Mouse (Mus musculus): ENCODE results near the gene AI413582. TPM values are rescaled to one million over a fixed set of nuclear protein-coding genes. Genes with fewer than 3 reads are reported as not detected.

AI413582 gene
- polyA plus RNA-seq, 1 experiment = 46.0 TPM

- H3K27me3 ChIP-seq (ENCODE audit: control insufficient read depth, insufficient read depth, insufficient read length) = no peaks in the 10 kb centered on the region
- no peak overlapping the region for H3K4me3 ChIP-seq
- no peak overlapping the region for H3ac ChIP-seq (ENCODE audit: control insufficient read depth, insufficient read length)
- no peak for TF ChIP-seq REST (IDR thresholded peaks at IDR 0.05; ENCODE audit: insufficient read depth, insufficient read length)
- no peak for TF ChIP-seq MYOG (IDR thresholded peaks at IDR 0.05; ENCODE audit: control insufficient read depth in 1 of 3, insufficient read depth in 1 of 3, insufficient read length in 2 of 3, low read depth in 2 of 3)
- no peak for TF ChIP-seq POLR2A (IDR thresholded peaks at IDR 0.05; ENCODE audit: insufficient read length, low read depth)
- no peak for TF ChIP-seq POLR2AphosphoS2 (IDR thresholded peaks at IDR 0.05; ENCODE audit: insufficient read length, low read depth)
- no peak for TF ChIP-seq TCF3 (IDR thresholded peaks at IDR 0.05; ENCODE audit: insufficient read length, low read depth)
- TF ChIP-seq E2F4 (IDR thresholded peaks at IDR 0.05; ENCODE audit: insufficient read depth) = no peak
- TF ChIP-seq SRF (IDR thresholded peaks at IDR 0.05; ENCODE audit: control insufficient read depth, insufficient read length, low read depth) = no peak
- TF ChIP-seq USF1 (IDR thresholded peaks at IDR 0.05; ENCODE audit: low read depth) = no peak
- TF ChIP-seq CEBPB (IDR thresholded peaks at IDR 0.05; ENCODE audit: insufficient read depth, poor library complexity, severe bottlenecking) = no peak
- no peak for TF ChIP-seq MAX (IDR thresholded peaks at IDR 0.05; ENCODE audit: low read depth)
- no peak for TF ChIP-seq TCF12 (IDR thresholded peaks at IDR 0.05; ENCODE audit: insufficient read depth, poor library complexity, severe bottlenecking)
- no peak for TF ChIP-seq MYOD1 (IDR thresholded peaks at IDR 0.05; ENCODE audit: control insufficient read depth in 1 of 3, insufficient read length in 2 of 3, low read depth in 2 of 3)
- no peak overlapping the region for H3K4me2 ChIP-seq (ENCODE audit: low read depth)
- peaks cover 72% of the 10 kb centered on the region for H3K79me2 ChIP-seq (ENCODE audit: control insufficient read depth, insufficient read depth)
- no peaks in the 10 kb centered on the region for H3K36me3 ChIP-seq (ENCODE audit: control insufficient read depth, insufficient read depth)
Measured at GRCm38 (mm10) chr17:27600869-27601268, 35.3 kb upstream of the AI413582 start.

GRCm38 (mm10) chr17:27600286-27600685 lies 34.7 kb upstream of the AI413582 start:
- H3ac ChIP-seq (ENCODE audit: control insufficient read depth, insufficient read length) = no peak overlapping the region
- TF ChIP-seq REST (IDR thresholded peaks at IDR 0.05; ENCODE audit: insufficient read depth, insufficient read length) = no peak
- TF ChIP-seq TCF12 (IDR thresholded peaks at IDR 0.05; ENCODE audit: insufficient read depth, poor library complexity, severe bottlenecking) = no peak
- TF ChIP-seq POLR2AphosphoS2 (IDR thresholded peaks at IDR 0.05; ENCODE audit: insufficient read length, low read depth) = no peak
- no peak for TF ChIP-seq TCF3 (IDR thresholded peaks at IDR 0.05; ENCODE audit: insufficient read length, low read depth)
- no peak for TF ChIP-seq E2F4 (IDR thresholded peaks at IDR 0.05; ENCODE audit: insufficient read depth)
- no peak for TF ChIP-seq POLR2A (IDR thresholded peaks at IDR 0.05; ENCODE audit: insufficient read length, low read depth)
- no peak for TF ChIP-seq MYOD1 (IDR thresholded peaks at IDR 0.05; ENCODE audit: control insufficient read depth in 1 of 3, insufficient read length in 2 of 3, low read depth in 2 of 3)
- no peak for TF ChIP-seq CEBPB (IDR thresholded peaks at IDR 0.05; ENCODE audit: insufficient read depth, poor library complexity, severe bottlenecking)
- TF ChIP-seq USF1 (IDR thresholded peaks at IDR 0.05; ENCODE audit: low read depth) = no peak
- no peak for TF ChIP-seq MYOG (IDR thresholded peaks at IDR 0.05; ENCODE audit: control insufficient read depth in 1 of 3, insufficient read depth in 1 of 3, insufficient read length in 2 of 3, low read depth in 2 of 3)
- TF ChIP-seq MAX (IDR thresholded peaks at IDR 0.05; ENCODE audit: low read depth) = no peak
- H3K4me3 ChIP-seq = no peak overlapping the region
- H3K79me2 ChIP-seq (ENCODE audit: control insufficient read depth, insufficient read depth) = peaks cover 67% of the 10 kb centered on the region
- no peaks in the 10 kb centered on the region for H3K36me3 ChIP-seq (ENCODE audit: control insufficient read depth, insufficient read depth)
- H3K27me3 ChIP-seq (ENCODE audit: control insufficient read depth, insufficient read depth, insufficient read length) = no peaks in the 10 kb centered on the region
- H3K4me2 ChIP-seq (ENCODE audit: low read depth) = no peak overlapping the region

GRCm38 (mm10) chr17:27596376-27597190 lies 31.0 kb upstream of the AI413582 start:
- Histone ChIP-seq H3K4me2 (ENCODE audit: low read depth) (no peak overlapping the region), H3ac (ENCODE audit: control insufficient read depth, insufficient read length) (no peak overlapping the region), H3K79me2 (ENCODE audit: control insufficient read depth, insufficient read depth) (peaks cover 45% of the 10 kb centered on the region), H3K27me3 (ENCODE audit: control insufficient read depth, insufficient read depth, insufficient read length) (no peaks in the 10 kb centered on the region), H3K36me3 (ENCODE audit: control insufficient read depth, insufficient read depth) (peaks cover 6% of the 10 kb centered on the region), H3K4me3 (no peak overlapping the region)
- TF ChIP-seq MYOG (IDR thresholded peaks at IDR 0.05; ENCODE audit: control insufficient read depth in 1 of 3, insufficient read depth in 1 of 3, insufficient read length in 2 of 3, low read depth in 2 of 3) = peak in 1 of 3 experiments; percentile 5
- no peak for TF ChIP-seq CEBPB (IDR thresholded peaks at IDR 0.05; ENCODE audit: insufficient read depth, poor library complexity, severe bottlenecking)
- TF ChIP-seq POLR2A (IDR thresholded peaks at IDR 0.05; ENCODE audit: insufficient read length, low read depth) = no peak
- TF ChIP-seq MAX (IDR thresholded peaks at IDR 0.05; ENCODE audit: low read depth) = no peak
- TF ChIP-seq E2F4 (IDR thresholded peaks at IDR 0.05; ENCODE audit: insufficient read depth) = no peak
- no peak for TF ChIP-seq TCF12 (IDR thresholded peaks at IDR 0.05; ENCODE audit: insufficient read depth, poor library complexity, severe bottlenecking)
- TF ChIP-seq REST (IDR thresholded peaks at IDR 0.05; ENCODE audit: insufficient read depth, insufficient read length) = no peak
- peak in 1 of 3 experiments; percentile 61 for TF ChIP-seq MYOD1 (IDR thresholded peaks at IDR 0.05; ENCODE audit: control insufficient read depth in 1 of 3, insufficient read length in 2 of 3, low read depth in 2 of 3)
- no peak for TF ChIP-seq SRF (IDR thresholded peaks at IDR 0.05; ENCODE audit: control insufficient read depth, insufficient read length, low read depth)
- no peak for TF ChIP-seq TCF3 (IDR thresholded peaks at IDR 0.05; ENCODE audit: insufficient read length, low read depth)
- TF ChIP-seq POLR2AphosphoS2 (IDR thresholded peaks at IDR 0.05; ENCODE audit: insufficient read length, low read depth) = no peak
- no peak for TF ChIP-seq USF1 (IDR thresholded peaks at IDR 0.05; ENCODE audit: low read depth)

GRCm38 (mm10) chr17:27595659-27596375 lies 30.3 kb upstream of the AI413582 start:
- Histone ChIP-seq H3K27me3 (ENCODE audit: control insufficient read depth, insufficient read depth, insufficient read length) (no peaks in the 10 kb centered on the region), H3K4me2 (ENCODE audit: low read depth) (no peak overlapping the region), H3ac (ENCODE audit: control insufficient read depth, insufficient read length) (no peak overlapping the region), H3K79me2 (ENCODE audit: control insufficient read depth, insufficient read depth) (peaks cover 37% of the 10 kb centered on the region), H3K36me3 (ENCODE audit: control insufficient read depth, insufficient read depth) (peaks cover 6% of the 10 kb centered on the region), H3K4me3 (no peak overlapping the region)
- TF ChIP-seq CEBPB (IDR thresholded peaks at IDR 0.05; ENCODE audit: insufficient read depth, poor library complexity, severe bottlenecking) (no peak), MYOG (IDR thresholded peaks at IDR 0.05; ENCODE audit: control insufficient read depth in 1 of 3, insufficient read depth in 1 of 3, insufficient read length in 2 of 3, low read depth in 2 of 3) (no peak), POLR2AphosphoS2 (IDR thresholded peaks at IDR 0.05; ENCODE audit: insufficient read length, low read depth) (no peak), SRF (IDR thresholded peaks at IDR 0.05; ENCODE audit: control insufficient read depth, insufficient read length, low read depth) (no peak), POLR2A (IDR thresholded peaks at IDR 0.05; ENCODE audit: insufficient read length, low read depth) (no peak), E2F4 (IDR thresholded peaks at IDR 0.05; ENCODE audit: insufficient read depth) (no peak), MAX (IDR thresholded peaks at IDR 0.05; ENCODE audit: low read depth) (no peak), REST (IDR thresholded peaks at IDR 0.05; ENCODE audit: insufficient read depth, insufficient read length) (no peak), USF1 (IDR thresholded peaks at IDR 0.05; ENCODE audit: low read depth) (no peak)
